Mouse (Mus musculus): ENCODE measurements at regions not wholly inside any gene's neighbourhood (a gene's known extent, or its start where the extent isn't known, plus 50 kb on each side); places are given as distances from the start of the nearest gene placed in this dataset.

DNA sequence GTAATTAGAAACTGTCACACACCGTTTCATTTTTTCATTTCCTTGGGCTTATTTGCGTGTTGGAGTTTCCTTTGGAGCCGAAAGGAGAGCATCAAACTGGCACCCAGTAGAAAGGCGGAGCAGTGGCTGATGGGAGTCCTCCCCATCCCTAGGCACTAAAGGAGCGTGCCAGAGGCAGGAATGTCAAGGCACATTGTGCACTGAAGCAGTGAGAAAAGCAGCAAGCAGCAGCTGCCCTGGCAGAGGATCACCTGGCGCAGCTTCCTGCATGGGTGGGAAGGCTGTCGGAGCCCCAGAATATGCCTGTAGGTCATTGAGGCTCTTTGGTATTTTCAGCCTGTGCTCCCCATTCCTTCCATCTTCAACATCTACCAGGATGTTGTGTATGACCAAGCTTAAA lies 68.3 kb upstream of the Itga4 start:
- peak; percentile 17 to 19 for DNase-seq (ENCODE audit: low spot score in 2 of 2)

DNA sequence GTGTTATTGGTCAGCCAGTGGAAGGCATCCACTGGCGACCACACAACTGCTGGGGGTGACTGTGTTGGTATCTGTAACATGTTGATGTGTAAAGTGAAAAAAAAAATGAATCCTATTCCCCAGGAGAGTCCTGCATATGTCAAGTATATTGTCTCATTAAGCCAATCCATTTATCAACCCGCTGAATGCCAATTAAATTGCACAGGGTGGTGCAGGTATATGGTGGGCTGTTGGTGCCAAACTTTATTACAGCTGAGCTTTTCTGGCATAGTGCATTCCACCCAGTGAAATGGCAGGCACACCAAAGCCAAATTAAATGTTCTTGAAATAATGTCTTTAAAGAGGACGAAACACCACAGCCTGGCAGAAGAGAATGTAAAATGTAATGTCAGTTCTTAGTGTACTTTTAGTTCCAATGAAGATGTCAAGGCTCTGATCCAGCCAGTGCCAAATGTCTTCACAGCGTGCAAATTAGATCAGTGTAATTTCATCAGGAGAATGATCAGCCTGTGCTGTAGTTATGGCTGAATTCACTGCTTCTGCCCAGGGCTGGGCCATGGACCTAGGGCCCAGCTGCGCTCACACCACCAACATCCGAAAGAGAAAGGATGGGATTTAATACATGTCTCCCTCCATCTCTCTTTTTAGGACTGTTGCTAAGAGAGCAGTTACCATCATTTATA lies 66.6 kb upstream of the Itga4 start:
- no peak for DNase-seq (ENCODE audit: low spot score in 2 of 2)

DNA sequence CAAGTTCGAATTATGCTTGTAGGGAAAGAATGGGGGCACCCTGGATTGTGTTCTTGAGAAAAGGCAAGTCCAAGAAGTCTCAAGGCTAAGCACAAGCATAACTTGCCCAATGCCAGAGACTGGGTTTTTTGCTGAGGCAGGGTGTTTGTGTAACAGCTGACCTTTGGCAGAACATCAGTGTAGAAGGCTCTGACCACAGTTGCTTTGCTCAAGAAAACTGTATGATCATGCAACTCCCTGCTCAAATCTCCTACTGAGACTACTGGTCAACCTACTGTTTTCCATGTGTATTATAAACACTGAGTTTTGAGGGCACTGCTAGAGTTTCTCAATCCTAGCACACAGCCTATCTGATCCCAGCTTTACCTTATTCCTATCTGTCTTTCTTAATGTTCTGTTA lies 61.4 kb upstream of the Itga4 start:
- DNase-seq (ENCODE audit: low spot score in 2 of 2), result no peak

GRCm38 (mm10) chr2:79201677-79202076 lies 53.5 kb upstream of the Itga4 start:
- no peak for DNase-seq (ENCODE audit: low spot score in 2 of 2)
